Mouse (Mus musculus): Measurements from ENCODE around the gene Lrrc28. TPM values are rescaled to one million over a fixed set of nuclear protein-coding genes. Genes with fewer than 3 reads are reported as not detected.
A peak's percentile ranks its signal among the peaks of the same experiment; 100 is the strongest.

Gene Lrrc28
- polyA plus RNA-seq, 1 experiment from 2014 or later: 13.4 TPM

- 71% methylated on average over 1 of the region's 1 CpGs for WGBS
- DNase-seq (ENCODE audit: low spot score) (no peak), ATAC-seq (no peak)
- Histone ChIP-seq H3K9me3 (ENCODE audit: low read length) (no peaks in the 10 kb centered on the region), H3K27ac (ENCODE audit: low read length) (no peak overlapping the region), H3K27me3 (replicated peaks; ENCODE audit: insufficient read depth, low read length) (no peaks in the 10 kb centered on the region), H3K4me1 (ENCODE audit: insufficient read depth, low read depth, low read length) (peaks cover 4% of the 10 kb centered on the region; the same call in 1 of the 2 replicates), H3K36me3 (ENCODE audit: insufficient read depth, low read length) (0 out of 2 replicates have a peak, but pooled peaks cover 4% of the 10 kb centered on the region), H3K9ac (replicated peaks; ENCODE audit: low read depth) (no peak overlapping the region), H3K4me2 (replicated peaks; ENCODE audit: low read depth, low read length) (no peak overlapping the region), H3K4me3 (ENCODE audit: low read depth, low read length) (no peak overlapping the region)
- TF ChIP-seq CTCF (IDR thresholded peaks at IDR 0.05) (peak; percentile 49), EP300 (IDR thresholded peaks at IDR 0.05) (no peak)
Measured at GRCm38 (mm10) chr7:67670965-67671364, 25.9 kb upstream of the Lrrc28 start.

GRCm38 (mm10) chr7:67663981-67664694 is 19.1 kb upstream of the Lrrc28 start:
- ATAC-seq (no peak), DNase-seq (ENCODE audit: low spot score) (no peak)
- H3K36me3 ChIP-seq (ENCODE audit: insufficient read depth, low read length): no peaks in the 10 kb centered on the region
- TF ChIP-seq EP300 (IDR thresholded peaks at IDR 0.05) (no peak), CTCF (IDR thresholded peaks at IDR 0.05) (no peak)
- 80% methylated on average over 14 of the region's 14 CpGs for WGBS
- no peaks in the 10 kb centered on the region for H3K9me3 ChIP-seq (ENCODE audit: low read length)
- H3K27me3 ChIP-seq (replicated peaks; ENCODE audit: insufficient read depth, low read length): no peaks in the 10 kb centered on the region
- H3K27ac ChIP-seq (ENCODE audit: low read length): no peak overlapping the region
- H3K4me1 ChIP-seq (ENCODE audit: insufficient read depth, low read depth, low read length): no peaks in the 10 kb centered on the region
- H3K9ac ChIP-seq (replicated peaks; ENCODE audit: low read depth): no peak overlapping the region
- no peak overlapping the region for H3K4me2 ChIP-seq (replicated peaks; ENCODE audit: low read depth, low read length)
- H3K4me3 ChIP-seq (ENCODE audit: low read depth, low read length): no peak overlapping the region

GRCm38 (mm10) chr7:67662424-67662823 is 17.4 kb upstream of the Lrrc28 start:
- no peak overlapping the region for H3K9ac ChIP-seq (replicated peaks; ENCODE audit: low read depth)
- no peaks in the 10 kb centered on the region for H3K36me3 ChIP-seq (ENCODE audit: insufficient read depth, low read length)
- H3K4me3 ChIP-seq (ENCODE audit: low read depth, low read length): no peak overlapping the region
- ATAC-seq (no peak), DNase-seq (ENCODE audit: low spot score) (no peak)
- H3K4me1 ChIP-seq (ENCODE audit: insufficient read depth, low read depth, low read length): no peaks in the 10 kb centered on the region
- TF ChIP-seq EP300 (IDR thresholded peaks at IDR 0.05): no peak
- WGBS: 75% methylated on average over 5 of the region's 5 CpGs
- H3K4me2 ChIP-seq (replicated peaks; ENCODE audit: low read depth, low read length): no peak overlapping the region
- H3K9me3 ChIP-seq (ENCODE audit: low read length): no peaks in the 10 kb centered on the region
- no peak overlapping the region for H3K27ac ChIP-seq (ENCODE audit: low read length)
- H3K27me3 ChIP-seq (replicated peaks; ENCODE audit: insufficient read depth, low read length): no peaks in the 10 kb centered on the region

DNA sequence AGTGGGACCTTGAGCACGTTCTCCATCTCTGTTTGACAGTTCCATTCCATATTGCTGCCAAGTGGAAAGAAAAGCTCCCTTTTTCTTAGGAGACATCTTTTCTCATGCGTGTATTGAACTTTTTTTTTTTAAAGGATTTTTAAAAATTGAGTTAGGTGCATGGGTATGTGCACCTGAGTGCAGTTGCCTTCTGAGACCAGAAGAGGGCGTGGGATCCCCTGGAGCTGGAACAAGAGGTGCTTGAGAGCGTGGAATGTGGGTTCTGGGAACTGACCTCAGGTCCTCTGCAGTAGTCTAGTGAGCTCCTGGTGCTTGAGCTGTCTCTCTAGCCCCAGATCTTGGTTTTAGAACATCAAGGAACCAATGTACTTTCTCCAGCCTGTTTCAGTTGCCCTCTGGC is 13.0 kb upstream of the Lrrc28 start:
- Histone ChIP-seq H3K27me3 (replicated peaks; ENCODE audit: insufficient read depth, low read length) (no peaks in the 10 kb centered on the region), H3K9me3 (ENCODE audit: low read length) (no peaks in the 10 kb centered on the region), H3K4me2 (replicated peaks; ENCODE audit: low read depth, low read length) (no peak overlapping the region), H3K4me1 (ENCODE audit: insufficient read depth, low read depth, low read length) (no peaks in the 10 kb centered on the region), H3K4me3 (ENCODE audit: low read depth, low read length) (no peak overlapping the region), H3K9ac (replicated peaks; ENCODE audit: low read depth) (no peak overlapping the region), H3K36me3 (ENCODE audit: insufficient read depth, low read length) (no peaks in the 10 kb centered on the region), H3K27ac (ENCODE audit: low read length) (no peak overlapping the region)
- TF ChIP-seq CTCF (IDR thresholded peaks at IDR 0.05) (no peak), EP300 (IDR thresholded peaks at IDR 0.05) (no peak)
- ATAC-seq (no peak), DNase-seq (ENCODE audit: low spot score) (no peak)
- WGBS: 92% methylated on average over 4 of the region's 4 CpGs

DNA sequence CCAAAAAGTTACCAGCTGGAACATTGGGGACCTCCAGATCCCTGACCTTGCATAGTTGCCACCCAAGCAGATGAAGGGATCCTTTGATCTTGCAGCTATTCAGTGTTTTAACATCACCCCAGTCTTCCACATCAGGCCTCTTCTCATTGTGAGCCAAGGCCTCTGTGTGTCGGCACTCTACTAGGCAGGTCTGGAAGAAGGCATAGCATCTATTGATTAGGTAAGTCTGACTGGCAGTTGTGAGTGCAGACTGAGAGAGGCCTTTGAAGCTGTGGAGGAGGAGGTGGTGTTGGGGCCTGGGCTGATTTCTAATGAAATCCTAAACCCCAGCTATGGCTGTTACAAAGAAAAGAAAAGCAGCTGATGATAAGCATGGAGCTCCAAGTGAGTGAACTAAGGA is 10.1 kb upstream of the Lrrc28 start:
- no peak for TF ChIP-seq CTCF (IDR thresholded peaks at IDR 0.05)
- TF ChIP-seq EP300 (IDR thresholded peaks at IDR 0.05): no peak
- Histone ChIP-seq H3K4me1 (ENCODE audit: insufficient read depth, low read depth, low read length) (no peaks in the 10 kb centered on the region), H3K36me3 (ENCODE audit: insufficient read depth, low read length) (no peaks in the 10 kb centered on the region), H3K27me3 (replicated peaks; ENCODE audit: insufficient read depth, low read length) (no peaks in the 10 kb centered on the region), H3K9me3 (ENCODE audit: low read length) (no peaks in the 10 kb centered on the region), H3K9ac (replicated peaks; ENCODE audit: low read depth) (no peak overlapping the region), H3K27ac (ENCODE audit: low read length) (no peak overlapping the region), H3K4me2 (replicated peaks; ENCODE audit: low read depth, low read length) (no peak overlapping the region), H3K4me3 (ENCODE audit: low read depth, low read length) (no peak overlapping the region)
- WGBS: 16% methylated on average over 1 of the region's 1 CpGs
- ATAC-seq: no peak
- no peak for DNase-seq (ENCODE audit: low spot score)

DNA sequence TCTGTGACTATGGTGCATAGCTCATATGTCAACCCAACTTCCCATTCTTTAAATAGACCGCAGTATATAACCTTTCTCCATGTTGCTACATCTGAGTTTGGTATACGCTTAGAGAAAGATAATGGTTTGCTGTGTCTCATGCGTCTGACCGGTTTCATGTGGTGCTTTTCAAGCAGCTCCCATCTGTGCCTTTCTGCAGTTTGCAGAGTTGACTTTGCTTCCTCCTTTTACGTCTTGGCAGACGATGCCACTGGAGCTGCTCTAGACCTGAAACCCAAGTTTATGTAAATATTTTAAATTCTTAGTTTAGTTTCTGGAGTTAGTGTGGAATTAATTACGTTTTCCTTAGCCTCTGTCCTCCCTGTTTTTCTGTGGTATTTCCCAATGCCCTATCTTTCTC is 9.6 kb upstream of the Lrrc28 start:
- ATAC-seq (no peak), DNase-seq (ENCODE audit: low spot score) (no peak)
- Histone ChIP-seq H3K36me3 (ENCODE audit: insufficient read depth, low read length) (no peaks in the 10 kb centered on the region), H3K4me1 (ENCODE audit: insufficient read depth, low read depth, low read length) (no peaks in the 10 kb centered on the region), H3K9ac (replicated peaks; ENCODE audit: low read depth) (no peak overlapping the region), H3K9me3 (ENCODE audit: low read length) (no peaks in the 10 kb centered on the region), H3K27ac (ENCODE audit: low read length) (no peak overlapping the region), H3K4me3 (ENCODE audit: low read depth, low read length) (no peak overlapping the region), H3K4me2 (replicated peaks; ENCODE audit: low read depth, low read length) (no peak overlapping the region), H3K27me3 (replicated peaks; ENCODE audit: insufficient read depth, low read length) (no peaks in the 10 kb centered on the region)
- no peak for TF ChIP-seq EP300 (IDR thresholded peaks at IDR 0.05)
- no peak for TF ChIP-seq CTCF (IDR thresholded peaks at IDR 0.05)
- WGBS: 55% methylated on average over 7 of the region's 7 CpGs
